Mouse (Mus musculus) forebrain, embryonic 13.5 days (tissue): ENCODE measurements at regions not wholly inside any gene's neighbourhood (a gene's known extent, or its start where the extent isn't known, plus 50 kb on each side); places are given as distances from the start of the nearest gene placed in this dataset.
A peak's percentile ranks its signal among the peaks of the same experiment; 100 is the strongest.

ENCODE experiments used
- ATAC-seq: fragments of 200-750 bp; cut with Nextera tagmentation; 2 replicates; pipeline ENCODE4 v1.8.0; 2017
- H3K27ac ChIP-seq: fragments of 300-500 bp; sonication (generic); 2 replicates; pipeline ENCODE4 v1.5.1; 2015; ENCODE audit warnings: inconsistent platforms, mild to moderate bottlenecking, moderate library complexity
- H3K27me3 ChIP-seq: fragments of 300-500 bp; sonication (generic); 2 replicates; pipeline ENCODE4 v1.6.1; 2015; ENCODE audit warnings: mild to moderate bottlenecking, inconsistent platforms
- H3K36me3 ChIP-seq: fragments of 300-500 bp; sonication (generic); 2 replicates; pipeline ENCODE4 v1.6.1; 2015; ENCODE audit warnings: mild to moderate bottlenecking, inconsistent platforms; ENCODE audit not compliant: poor library complexity, severe bottlenecking
- H3K4me1 ChIP-seq: fragments of 300-500 bp; sonication (generic); 2 replicates; pipeline ENCODE4 v1.6.1; 2015; ENCODE audit warnings: inconsistent platforms
- H3K4me2 ChIP-seq: fragments of 300-500 bp; sonication (generic); 2 replicates; pipeline ENCODE4 v1.6.1; 2015; ENCODE audit warnings: inconsistent platforms, mild to moderate bottlenecking, moderate library complexity
- H3K4me3 ChIP-seq: fragments of 300-500 bp; sonication (generic); 2 replicates; pipeline ENCODE4 v1.5.1; 2015; ENCODE audit warnings: mild to moderate bottlenecking, inconsistent platforms
- H3K9ac ChIP-seq: fragments of 300-500 bp; sonication (generic); 2 replicates; pipeline ENCODE4 v1.6.1; 2015; ENCODE audit warnings: mild to moderate bottlenecking, inconsistent platforms
- H3K9me3 ChIP-seq: fragments of 300-500 bp; sonication (generic); replicated peaks from 2 replicates; pipeline ENCODE4 v1.6.1; 2016; ENCODE audit warnings: inconsistent platforms
- WGBS: fragments of 180-500 bp; shearing (Covaris S2); methylation state at CpG from one replicate; pipeline ENCODE4 v1.1.7; 2015; 5-methylcytosine and 5-hydroxymethylcytosine counted together

DNA sequence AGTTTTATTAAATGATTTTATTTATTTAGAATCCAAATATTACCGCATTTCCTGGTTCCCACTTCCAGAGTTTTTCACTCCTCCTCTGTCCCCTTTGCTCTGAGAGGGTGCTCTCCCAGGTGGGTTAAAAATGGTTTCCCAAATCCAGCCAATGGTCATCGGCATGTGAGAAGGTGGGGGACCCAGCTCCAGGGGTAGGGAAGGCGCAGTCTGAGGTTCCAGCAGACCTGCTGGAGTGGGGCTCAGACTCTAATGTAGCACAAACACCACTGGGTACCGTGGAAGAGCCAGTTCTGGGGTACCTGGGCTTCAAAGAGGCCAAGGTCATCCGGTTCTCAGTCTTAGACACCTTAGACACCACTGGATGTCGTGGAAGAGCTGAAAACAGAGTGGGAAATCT is 875.6 kb downstream of the Fscb start:
- Histone ChIP-seq H3K27me3 (no peaks in the 10 kb centered on the region), H3K4me1 (no peaks in the 10 kb centered on the region), H3K9ac (no peak overlapping the region), H3K4me3 (no peak overlapping the region), H3K4me2 (no peak overlapping the region), H3K27ac (no peak overlapping the region), H3K9me3 (no peaks in the 10 kb centered on the region), H3K36me3 (no peaks in the 10 kb centered on the region)
- ATAC-seq = no peak
- WGBS = 84% methylated on average over 6 of the region's 6 CpGs

DNA sequence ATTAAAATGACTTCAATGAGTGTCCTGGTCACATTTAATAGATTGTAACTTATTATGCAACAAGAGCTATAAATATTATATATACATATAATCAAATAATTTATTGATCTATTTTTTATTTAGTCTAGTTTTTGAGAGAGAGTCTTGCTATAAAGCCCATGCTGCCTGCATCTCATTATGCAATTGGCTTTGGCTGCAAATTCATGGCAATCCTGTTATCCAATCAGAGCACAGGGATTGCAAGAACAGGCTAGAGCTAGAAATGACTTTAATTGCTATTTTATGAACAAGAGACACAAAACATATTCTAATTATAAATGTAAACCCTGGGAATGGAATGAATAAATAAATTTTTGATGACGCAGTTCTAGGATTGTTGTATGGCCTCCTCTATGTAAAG is 919.8 kb downstream of the Fscb start:
- Histone ChIP-seq H3K36me3 (no peaks in the 10 kb centered on the region), H3K27me3 (no peaks in the 10 kb centered on the region), H3K4me3 (no peak overlapping the region), H3K27ac (no peak overlapping the region), H3K9me3 (no peaks in the 10 kb centered on the region), H3K9ac (no peak overlapping the region), H3K4me2 (no peak overlapping the region), H3K4me1 (no peaks in the 10 kb centered on the region)
- 82% methylated on average over 1 of the region's 1 CpGs for WGBS
- peak; percentile 55; the same call in 1 of the 2 replicates for ATAC-seq

DNA sequence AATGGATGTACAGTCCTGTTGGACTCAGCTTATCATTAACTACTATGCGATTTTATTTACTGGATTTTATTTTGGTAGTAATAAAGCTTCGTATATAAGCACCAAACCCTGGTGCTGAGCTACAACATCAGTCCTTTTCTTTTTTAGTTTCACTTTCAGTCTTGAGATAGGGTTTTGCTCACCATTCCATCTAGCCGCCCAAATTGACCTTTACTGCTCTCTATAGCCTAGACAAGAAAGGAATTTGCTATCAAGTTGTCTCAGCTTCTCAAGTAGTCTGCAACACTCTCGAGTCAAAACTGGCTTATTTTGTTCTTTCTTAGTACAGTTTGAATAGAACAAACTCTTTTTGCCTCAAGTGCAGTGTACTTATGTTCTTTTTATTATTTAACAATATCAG is 921.7 kb downstream of the Fscb start:
- ATAC-seq = no peak
- WGBS = 75% methylated on average over 4 of the region's 4 CpGs
- no peak overlapping the region for H3K4me2 ChIP-seq
- no peaks in the 10 kb centered on the region for H3K4me1 ChIP-seq
- H3K9me3 ChIP-seq = no peaks in the 10 kb centered on the region
- H3K4me3 ChIP-seq = no peak overlapping the region
- H3K27ac ChIP-seq = no peak overlapping the region
- no peaks in the 10 kb centered on the region for H3K36me3 ChIP-seq
- H3K9ac ChIP-seq = no peak overlapping the region
- no peaks in the 10 kb centered on the region for H3K27me3 ChIP-seq

DNA sequence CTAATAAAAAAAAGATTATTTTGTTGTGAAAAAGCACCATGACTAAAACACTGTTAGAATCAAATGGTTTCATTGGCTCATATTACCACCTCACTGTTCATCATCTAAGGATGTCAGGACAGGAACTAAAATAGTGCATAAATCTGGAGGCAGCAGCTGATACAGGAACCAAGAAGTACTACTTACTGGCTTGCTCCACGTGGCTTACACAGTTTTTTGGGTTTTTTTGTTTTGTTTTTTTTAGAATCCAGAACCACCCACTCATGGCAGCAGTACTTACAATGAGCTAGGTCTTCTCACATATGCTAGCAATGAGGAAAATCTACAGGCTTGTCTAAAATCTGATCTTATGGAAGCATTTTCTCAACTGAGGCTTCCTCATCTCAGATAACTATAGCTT is 940.4 kb downstream of the Fscb start:
- Histone ChIP-seq H3K9ac (no peak overlapping the region), H3K27ac (no peak overlapping the region), H3K9me3 (no peaks in the 10 kb centered on the region), H3K4me3 (no peak overlapping the region), H3K27me3 (no peaks in the 10 kb centered on the region), H3K36me3 (no peaks in the 10 kb centered on the region), H3K4me2 (no peak overlapping the region), H3K4me1 (no peaks in the 10 kb centered on the region)
- 36% methylated on average over 1 of the region's 1 CpGs for WGBS
- ATAC-seq = no peak

DNA sequence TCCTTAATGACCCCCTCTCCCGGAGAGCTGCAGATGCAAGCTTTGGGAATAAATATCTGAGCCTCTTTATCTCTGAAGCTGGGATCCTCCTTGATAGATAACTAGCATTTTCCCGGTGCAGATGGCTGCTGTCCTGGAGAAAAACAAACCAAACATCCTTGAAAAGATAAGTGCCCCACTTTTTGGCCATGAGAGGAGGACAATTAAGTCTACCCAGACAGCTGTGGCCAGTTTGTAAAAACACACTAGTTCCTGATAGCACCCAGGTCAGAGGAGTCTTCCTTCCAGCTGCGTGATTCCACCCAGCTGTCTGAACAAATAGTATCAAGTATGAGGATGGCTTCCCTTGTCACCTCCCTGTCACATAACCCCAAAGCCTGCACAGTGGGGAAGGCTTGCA is 970.7 kb downstream of the Fscb start:
- Histone ChIP-seq H3K27me3 (no peaks in the 10 kb centered on the region), H3K4me1 (no peaks in the 10 kb centered on the region), H3K27ac (no peak overlapping the region), H3K4me3 (no peak overlapping the region), H3K9me3 (no peaks in the 10 kb centered on the region), H3K4me2 (no peak overlapping the region), H3K9ac (no peak overlapping the region), H3K36me3 (no peaks in the 10 kb centered on the region)
- no peak for ATAC-seq
- 73% methylated on average over 3 of the region's 3 CpGs for WGBS

DNA sequence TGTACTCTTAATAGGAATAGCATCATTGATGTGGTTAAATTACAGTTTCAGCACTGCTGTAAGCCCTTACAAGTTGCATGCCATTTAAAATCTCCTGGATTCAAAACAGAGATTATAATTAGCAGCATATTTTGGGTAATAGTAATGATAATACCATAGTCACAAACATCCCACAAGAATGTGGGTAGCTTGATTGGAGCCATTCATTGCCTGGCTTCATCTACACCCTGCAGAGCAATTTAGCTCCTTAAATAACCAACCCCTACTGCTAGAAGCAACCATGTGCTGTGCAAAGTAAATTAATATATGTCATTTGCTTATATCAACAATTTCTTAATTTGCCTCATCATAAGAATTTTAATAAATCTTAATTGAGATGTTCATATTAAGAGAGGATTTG is 984.1 kb downstream of the Fscb start:
- no peak overlapping the region for H3K4me2 ChIP-seq
- H3K9me3 ChIP-seq = no peaks in the 10 kb centered on the region
- H3K4me1 ChIP-seq = no peaks in the 10 kb centered on the region
- H3K27me3 ChIP-seq = no peaks in the 10 kb centered on the region
- peak; percentile 82; the same call in 1 of the 2 replicates for ATAC-seq
- H3K27ac ChIP-seq = no peak overlapping the region
- no peak overlapping the region for H3K4me3 ChIP-seq
- no peak overlapping the region for H3K9ac ChIP-seq
- H3K36me3 ChIP-seq = no peaks in the 10 kb centered on the region

DNA sequence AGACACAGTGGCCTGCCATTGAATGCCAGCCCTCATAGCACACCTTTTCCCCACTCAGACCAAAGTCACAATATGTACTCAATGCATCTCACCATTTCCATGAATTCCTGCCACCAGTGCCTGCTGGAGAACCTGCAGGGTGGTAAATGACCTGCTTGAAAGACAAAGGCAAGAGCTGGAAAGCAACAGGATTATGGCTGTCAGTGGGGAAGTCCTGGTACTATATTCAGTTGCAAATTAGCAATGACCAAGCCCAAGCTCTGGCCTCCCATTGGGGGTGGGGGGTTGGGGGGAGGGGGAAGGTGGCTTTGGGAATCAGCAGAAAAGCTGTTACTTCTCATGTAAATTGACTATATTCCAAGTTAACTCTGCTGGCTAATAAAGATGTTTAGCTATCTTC is 990.4 kb downstream of the Fscb start:
- no peaks in the 10 kb centered on the region for H3K36me3 ChIP-seq

DNA sequence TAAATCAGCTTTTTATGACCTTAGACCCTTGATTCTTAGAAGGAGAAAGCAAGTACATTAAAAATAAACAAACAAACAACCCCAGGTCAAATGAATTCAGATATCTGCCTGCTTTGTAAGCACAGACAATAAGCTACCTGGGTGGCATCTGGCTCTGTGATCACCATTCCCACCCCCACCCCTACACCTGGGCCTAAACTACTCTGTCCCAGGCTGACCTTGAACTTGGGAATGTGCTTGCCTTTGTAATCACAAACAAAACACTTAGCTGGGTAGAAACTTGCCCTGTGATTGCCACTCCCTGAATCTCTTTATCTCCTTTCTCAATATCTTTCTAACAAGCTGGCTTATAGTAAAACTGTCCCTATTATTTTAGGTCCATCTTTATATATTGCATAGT is 1005.6 kb downstream of the Fscb start:
- no peaks in the 10 kb centered on the region for H3K9me3 ChIP-seq
- H3K27ac ChIP-seq = no peak overlapping the region
- no peak overlapping the region for H3K4me2 ChIP-seq
- no peaks in the 10 kb centered on the region for H3K4me1 ChIP-seq
- H3K4me3 ChIP-seq = no peak overlapping the region
- no peak overlapping the region for H3K9ac ChIP-seq
- no peaks in the 10 kb centered on the region for H3K36me3 ChIP-seq
- no peaks in the 10 kb centered on the region for H3K27me3 ChIP-seq
- ATAC-seq = no peak

More for the DNA sequence above, 990.4 kb downstream of the Fscb start:
- Histone ChIP-seq H3K9me3 (no peaks in the 10 kb centered on the region), H3K27me3 (no peaks in the 10 kb centered on the region), H3K9ac (no peak overlapping the region), H3K4me2 (no peak overlapping the region), H3K27ac (no peak overlapping the region), H3K4me3 (no peak overlapping the region), H3K4me1 (no peaks in the 10 kb centered on the region)
- no peak for ATAC-seq
